Mouse (Mus musculus) cerebellum, adult 8-10 months (tissue): ENCODE data around the gene Plekhd1.

ENCODE experiments used
- DNase-seq: peaks from one replicate; pipeline ENCODE4 v3.0.0; 2022

Gene Plekhd1

GRCm38 (mm10) chr12:80692269-80692972, at the start of gene Plekhd1:
Gene Plekhd1, plus strand, starts transcription at chr12:80692591.
- peak; percentile 51 for DNase-seq

GRCm38 (mm10) chr12:80642725-80643692, 49.4 kb upstream of the Plekhd1 start:
- peak; percentile 48 for DNase-seq

- peak; percentile 93 for DNase-seq
Measured at GRCm38 (mm10) chr12:80643693-80644505, 48.5 kb upstream of the Plekhd1 start, which contains the start of the genes Slc39a9 and Erh. Gene Slc39a9, plus strand, starts transcription at chr12:80643883. Gene Erh, minus strand, starts transcription at chr12:80644341.

- no peak for DNase-seq
Measured at GRCm38 (mm10) chr12:80644506-80644868, 47.9 kb upstream of the Plekhd1 start.

- DNase-seq = no peak
Measured at GRCm38 (mm10) chr12:80646377-80646776, 46.0 kb upstream of the Plekhd1 start.

GRCm38 (mm10) chr12:80653951-80654658, 38.3 kb upstream of the Plekhd1 start:
- peak; percentile 30 for DNase-seq

- no peak for DNase-seq
Measured at GRCm38 (mm10) chr12:80654659-80655025, 37.7 kb upstream of the Plekhd1 start.

- no peak for DNase-seq
Measured at GRCm38 (mm10) chr12:80658661-80659060, 33.7 kb upstream of the Plekhd1 start.

GRCm38 (mm10) chr12:80662322-80662721, 30.1 kb upstream of the Plekhd1 start:
- DNase-seq = no peak

GRCm38 (mm10) chr12:80663935-80664334, 28.5 kb upstream of the Plekhd1 start:
- DNase-seq = no peak

- DNase-seq = no peak
Measured at GRCm38 (mm10) chr12:80668391-80668790, 24.0 kb upstream of the Plekhd1 start.

GRCm38 (mm10) chr12:80673170-80673569, 19.2 kb upstream of the Plekhd1 start:
- peak; percentile 58 for DNase-seq

GRCm38 (mm10) chr12:80681340-80681739, 11.1 kb upstream of the Plekhd1 start:
- DNase-seq = no peak

- no peak for DNase-seq
Measured at GRCm38 (mm10) chr12:80683554-80683953, 8.8 kb upstream of the Plekhd1 start.

GRCm38 (mm10) chr12:80684316-80684715, 8.1 kb upstream of the Plekhd1 start:
- no peak for DNase-seq

GRCm38 (mm10) chr12:80687788-80688211, 4.6 kb upstream of the Plekhd1 start:
- DNase-seq = peak; percentile 38

GRCm38 (mm10) chr12:80689696-80690095, 2.7 kb upstream of the Plekhd1 start:
- DNase-seq = no peak

- DNase-seq = no peak
Measured at GRCm38 (mm10) chr12:80691671-80692091, 710 bp upstream of the Plekhd1 start.

- DNase-seq = no peak
Measured at GRCm38 (mm10) chr12:80693700-80694099, 1.3 kb downstream of the Plekhd1 start.

GRCm38 (mm10) chr12:80695004-80695403, 2.6 kb downstream of the Plekhd1 start:
- DNase-seq = no peak

GRCm38 (mm10) chr12:80698526-80699143, 6.2 kb downstream of the Plekhd1 start:
- DNase-seq = no peak

GRCm38 (mm10) chr12:80699144-80699531, 6.7 kb downstream of the Plekhd1 start:
- DNase-seq = no peak
